Mouse (Mus musculus) heart, postnatal 0 days (tissue): ENCODE data around the gene Myo3b. TPM values are rescaled to one million over a fixed set of nuclear protein-coding genes. Genes with fewer than 3 reads are reported as not detected.
"Not testable (repeated sequence)": the region's sequence is repeated elsewhere in the genome, so short reads cannot be mapped to it uniquely, and the experiment has no call there.

Experiments used
- ATAC-seq: fragments of 200-750 bp; cut with Nextera tagmentation; 2 replicates; pipeline ENCODE4 v1.8.0; 2017; ENCODE audit warnings: low read depth, moderate number of reproducible peaks, moderate library complexity; ENCODE audit not compliant: insufficient read depth
- DNase-seq: peaks from one replicate; pipeline ENCODE4 v3.0.0-alpha.2; 2016; ENCODE audit warnings: low spot score
- H3K27ac ChIP-seq: fragments of 300-500 bp; sonication (generic); 2 replicates; pipeline ENCODE4 v1.5.1; 2014; ENCODE audit warnings: low read depth, mild to moderate bottlenecking
- H3K27me3 ChIP-seq: fragments of 300-500 bp; sonication (generic); 2 replicates; pipeline ENCODE4 v1.6.1; 2014; ENCODE audit warnings: low read length, mixed read lengths; ENCODE audit not compliant: control insufficient read depth, insufficient read depth
- H3K36me3 ChIP-seq: fragments of 300-500 bp; sonication (generic); replicated peaks from 2 replicates; pipeline ENCODE4 v1.6.1; 2014; ENCODE audit warnings: low read length, mixed read lengths; ENCODE audit not compliant: control insufficient read depth, insufficient read depth
- H3K4me1 ChIP-seq: fragments of 300-500 bp; sonication (generic); 2 replicates; pipeline ENCODE4 v1.6.1; 2014; ENCODE audit warnings: antibody characterized with exemption; ENCODE audit not compliant: control insufficient read depth, insufficient read depth
- H3K4me2 ChIP-seq: fragments of 300-500 bp; sonication (generic); 2 replicates; pipeline ENCODE4 v1.6.1; 2014; ENCODE audit warnings: low read depth, mild to moderate bottlenecking, low read length, moderate library complexity
- H3K4me3 ChIP-seq: fragments of 300-500 bp; sonication (generic); 2 replicates; pipeline ENCODE4 v1.5.1; 2014; ENCODE audit warnings: low read depth, low read length
- H3K9ac ChIP-seq: fragments of 300-500 bp; sonication (generic); replicated peaks from 2 replicates; pipeline ENCODE4 v1.6.1; 2014; ENCODE audit warnings: low read depth, low read length, mixed read lengths
- H3K9me3 ChIP-seq: fragments of 300-500 bp; sonication (generic); replicated peaks from 2 replicates; pipeline ENCODE4 v1.6.1; 2016; ENCODE audit warnings: low read length; ENCODE audit not compliant: control insufficient read depth
- CTCF ChIP-seq: IDR thresholded peaks from 2 replicates; pipeline ENCODE4 v1.5.1; 2016; ENCODE audit warnings: antibody characterized with exemption, control low read depth, low read depth
- EP300 ChIP-seq: IDR thresholded peaks from 2 replicates; pipeline ENCODE4 v1.6.1; 2016; ENCODE audit warnings: antibody characterized with exemption, low read depth
- WGBS: fragments of 180-500 bp; shearing (Covaris S2); extraction: QIAGEN DNeasy Blood & Tissue Kit; methylation state at CpG from one replicate; pipeline ENCODE4 v1.1.7; 2014; 5-methylcytosine and 5-hydroxymethylcytosine counted together
- polyA plus RNA-seq: library from polyadenylated mRNA; unstranded; fragments of >200 nt; fragmentation: Nextera tagmentation; extraction: Ambion mirVana; gene quantifications from 2 replicates; pipeline ENCODE4 v1.2.1, GENCODE M21; 2015
- total RNA-seq: library from RNA; depleted of rRNA; stranded (reverse); fragments of >200 nt; gene quantifications from 2 replicates; pipeline ENCODE4 v1.2.3, GENCODE M21; 2014; ENCODE audit warnings: low replicate concordance

Myo3b gene
- total and polyA plus RNA-seq, 2 experiments from 2014 or later, result 0.04 to 0.15 TPM

- WGBS, result 77% methylated on average over 8 of the region's 8 CpGs
- no peaks in the 10 kb centered on the region for H3K36me3 ChIP-seq
- no peak overlapping the region for H3K4me2 ChIP-seq
- DNase-seq (no peak), ATAC-seq (no peak)
- no peaks in the 10 kb centered on the region for H3K9me3 ChIP-seq
- H3K9ac ChIP-seq, result no peak overlapping the region
- H3K4me3 ChIP-seq, result no peak overlapping the region
- no peaks in the 10 kb centered on the region for H3K4me1 ChIP-seq
- TF ChIP-seq EP300, result no peak
- no peak for TF ChIP-seq CTCF
- no peak overlapping the region for H3K27ac ChIP-seq
- H3K27me3 ChIP-seq, result no peaks in the 10 kb centered on the region
These were observed 179.5 kb downstream of the Myo3b start for GRCm38 (mm10) chr2:70218469-70218868.

- H3K9me3 ChIP-seq, result no peaks in the 10 kb centered on the region
- DNase-seq, result peak; percentile 17
- H3K4me2 ChIP-seq, result no peak overlapping the region
- WGBS, result 9% methylated on average over 3 of the region's 3 CpGs
- H3K4me1 ChIP-seq, result no peaks in the 10 kb centered on the region
- TF ChIP-seq CTCF (peak; percentile 65), EP300 (no peak)
- no peak overlapping the region for H3K9ac ChIP-seq
- H3K27me3 ChIP-seq, result 0 out of 2 replicates have a peak, but pooled peaks cover 3% of the 10 kb centered on the region
- no peak overlapping the region for H3K27ac ChIP-seq
- no peak for ATAC-seq
- H3K4me3 ChIP-seq, result no peak overlapping the region
- no peaks in the 10 kb centered on the region for H3K36me3 ChIP-seq
These were observed 187.8 kb downstream of the Myo3b start for GRCm38 (mm10) chr2:70226679-70227078.

GRCm38 (mm10) chr2:70234450-70234849 is 195.5 kb downstream of the Myo3b start:
- not testable (repeated sequence) for ATAC-seq, H3K9ac ChIP-seq, H3K4me3 ChIP-seq, H3K27me3 ChIP-seq, H3K36me3 ChIP-seq, H3K9me3 ChIP-seq, H3K4me2 ChIP-seq, H3K4me1 ChIP-seq, H3K27ac ChIP-seq, DNase-seq
- WGBS, result 62% methylated on average over 3 of the region's 4 CpGs

GRCm38 (mm10) chr2:70245981-70246380 is 207.1 kb downstream of the Myo3b start:
- 54% methylated on average over 4 of the region's 4 CpGs for WGBS

GRCm38 (mm10) chr2:70248616-70249015 is 209.7 kb downstream of the Myo3b start:
- no peak overlapping the region for H3K9ac ChIP-seq
- TF ChIP-seq EP300, result no peak
- no peak for TF ChIP-seq CTCF
- H3K4me3 ChIP-seq, result no peak overlapping the region
- no peaks in the 10 kb centered on the region for H3K4me1 ChIP-seq
- no peaks in the 10 kb centered on the region for H3K27me3 ChIP-seq
- no peak overlapping the region for H3K27ac ChIP-seq
- no peaks in the 10 kb centered on the region for H3K9me3 ChIP-seq
- no peaks in the 10 kb centered on the region for H3K36me3 ChIP-seq
- DNase-seq (no peak), ATAC-seq (no peak)
- no peak overlapping the region for H3K4me2 ChIP-seq
- 68% methylated on average over 7 of the region's 7 CpGs for WGBS

More at GRCm38 (mm10) chr2:70245981-70246380, 207.1 kb downstream of the Myo3b start:
- no peaks in the 10 kb centered on the region for H3K9me3 ChIP-seq
- H3K27ac ChIP-seq, result no peak overlapping the region
- no peaks in the 10 kb centered on the region for H3K4me1 ChIP-seq
- H3K4me3 ChIP-seq, result no peak overlapping the region
- H3K36me3 ChIP-seq, result no peaks in the 10 kb centered on the region
- TF ChIP-seq CTCF (no peak), EP300 (no peak)
- no peak overlapping the region for H3K4me2 ChIP-seq
- H3K27me3 ChIP-seq, result no peaks in the 10 kb centered on the region
- DNase-seq (no peak), ATAC-seq (no peak)
- no peak overlapping the region for H3K9ac ChIP-seq

GRCm38 (mm10) chr2:70249872-70250271 is 210.9 kb downstream of the Myo3b start:
- Histone ChIP-seq H3K27me3 (no peaks in the 10 kb centered on the region), H3K4me1 (no peaks in the 10 kb centered on the region), H3K9ac (no peak overlapping the region), H3K36me3 (no peaks in the 10 kb centered on the region), H3K4me3 (no peak overlapping the region), H3K4me2 (no peak overlapping the region), H3K27ac (no peak overlapping the region), H3K9me3 (no peaks in the 10 kb centered on the region)
- no peak for ATAC-seq
- DNase-seq, result no peak
- TF ChIP-seq CTCF (no peak), EP300 (no peak)
- WGBS, result 37% methylated on average over 4 of the region's 4 CpGs
